Mouse (Mus musculus) macrophage (primary cell): ENCODE results near the gene Fa2h. TPM values are rescaled to one million over a fixed set of nuclear protein-coding genes. Genes with fewer than 3 reads are reported as not detected.
A peak's percentile ranks its signal among the peaks of the same experiment; 100 is the strongest.

Source experiments
- H3K27ac ChIP-seq: fragments of 350-480 bp; formaldehyde crosslinking; 2 replicates; pipeline ENCODE4 v1.9.0; 2021
- H3K36me3 ChIP-seq: fragments of 350-480 bp; formaldehyde crosslinking; 2 replicates; pipeline ENCODE4 v1.9.0; 2021; ENCODE audit errors: inconsistent target
- H3K4me3 ChIP-seq: fragments of 350-480 bp; formaldehyde crosslinking; 2 replicates; pipeline ENCODE4 v1.9.0; 2021; ENCODE audit errors: inconsistent target
- H3K79me2 ChIP-seq: fragments of 350-480 bp; formaldehyde crosslinking; 2 replicates; pipeline ENCODE4 v1.9.0; 2021; ENCODE audit errors: inconsistent target
- WGBS: methylation state at CpG from one replicate; pipeline ENCODE4 v1.1.7; 2026; ENCODE audit warnings: inconsistent platforms; ENCODE audit not compliant: missing documents; 5-methylcytosine and 5-hydroxymethylcytosine counted together
- polyA plus RNA-seq: library from polyadenylated mRNA; stranded (reverse); fragments of 250-400 nt; gene quantifications from 3 replicates; pipeline ENCODE4 v1.2.4, GENCODE M21; 2018; ENCODE audit warnings: inconsistent platforms

Gene Fa2h
- polyA plus RNA-seq, 1 experiment from 2014 or later = not detected

- WGBS = 97% methylated on average over 6 of the region's 6 CpGs
- H3K36me3 ChIP-seq = no peaks in the 10 kb centered on the region
- no peak overlapping the region for H3K4me3 ChIP-seq
- no peak overlapping the region for H3K27ac ChIP-seq
- no peaks in the 10 kb centered on the region for H3K79me2 ChIP-seq
These were observed 18.4 kb downstream of the Fa2h start for GRCm38 (mm10) chr8:111375192-111375591.

DNA sequence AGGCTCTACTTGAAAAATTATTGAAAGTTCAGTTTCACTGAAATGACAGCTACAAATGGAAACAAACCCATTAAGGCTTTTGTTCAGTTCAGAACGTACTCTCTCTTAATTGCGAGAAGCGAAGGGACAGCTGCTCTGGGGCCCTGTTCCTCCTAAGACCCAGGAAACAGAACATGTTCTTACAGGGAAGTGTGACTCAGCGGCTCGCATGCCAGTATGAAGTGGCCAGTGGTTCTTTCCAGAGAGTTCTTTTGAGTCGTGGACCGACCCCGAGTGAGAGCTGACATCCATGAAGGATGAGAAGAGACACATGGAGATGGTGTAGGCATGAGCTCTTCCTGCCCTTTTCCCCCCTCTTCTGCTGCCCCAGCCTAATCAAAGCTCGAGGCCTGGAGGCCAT, 23.9 kb downstream of the Fa2h start:
- Histone ChIP-seq H3K4me3 (no peak overlapping the region), H3K79me2 (no peaks in the 10 kb centered on the region), H3K36me3 (no peaks in the 10 kb centered on the region), H3K27ac (no peak overlapping the region)
- 54% methylated on average over 9 of the region's 9 CpGs for WGBS

- Histone ChIP-seq H3K36me3 (no peaks in the 10 kb centered on the region), H3K79me2 (no peaks in the 10 kb centered on the region), H3K27ac (no peak overlapping the region), H3K4me3 (no peak overlapping the region)
- WGBS = 91% methylated on average over 8 of the region's 8 CpGs
These were observed 26.3 kb downstream of the Fa2h start for GRCm38 (mm10) chr8:111367350-111367749.

- no peak overlapping the region for H3K27ac ChIP-seq
- no peaks in the 10 kb centered on the region for H3K36me3 ChIP-seq
- H3K79me2 ChIP-seq = no peaks in the 10 kb centered on the region
- H3K4me3 ChIP-seq = no peak overlapping the region
- 44% methylated on average over 14 of the region's 14 CpGs for WGBS
These were observed 26.9 kb downstream of the Fa2h start for GRCm38 (mm10) chr8:111366610-111367234.

DNA sequence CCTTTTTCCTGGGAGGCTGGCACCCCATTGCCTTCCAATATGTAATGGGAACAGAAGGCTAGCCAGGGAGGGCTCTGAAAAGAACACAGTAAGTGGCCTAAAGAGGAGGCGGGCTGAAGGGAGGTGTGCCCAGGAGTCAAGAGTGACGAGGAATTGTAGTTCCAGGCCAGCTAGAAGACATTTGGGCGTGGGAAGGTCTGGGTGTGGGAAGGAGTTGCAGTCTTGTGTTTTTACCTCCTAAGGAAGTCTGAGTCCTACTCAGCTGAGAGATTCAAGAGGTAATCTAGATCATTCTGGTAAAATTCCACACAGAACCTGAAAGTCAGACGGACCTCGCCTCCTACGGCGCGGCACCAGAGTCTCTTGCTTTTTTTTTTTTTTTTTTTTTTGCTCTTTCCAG, 30.1 kb downstream of the Fa2h start:
- H3K79me2 ChIP-seq = no peaks in the 10 kb centered on the region
- H3K4me3 ChIP-seq = no peak overlapping the region
- WGBS = 86% methylated on average over 8 of the region's 8 CpGs
- H3K27ac ChIP-seq = no peak overlapping the region
- no peaks in the 10 kb centered on the region for H3K36me3 ChIP-seq

GRCm38 (mm10) chr8:111360579-111361209, 32.9 kb downstream of the Fa2h start:
- Histone ChIP-seq H3K27ac (no peak overlapping the region), H3K79me2 (no peaks in the 10 kb centered on the region), H3K4me3 (no peak overlapping the region), H3K36me3 (no peaks in the 10 kb centered on the region)
- WGBS = 72% methylated on average over 7 of the region's 7 CpGs

DNA sequence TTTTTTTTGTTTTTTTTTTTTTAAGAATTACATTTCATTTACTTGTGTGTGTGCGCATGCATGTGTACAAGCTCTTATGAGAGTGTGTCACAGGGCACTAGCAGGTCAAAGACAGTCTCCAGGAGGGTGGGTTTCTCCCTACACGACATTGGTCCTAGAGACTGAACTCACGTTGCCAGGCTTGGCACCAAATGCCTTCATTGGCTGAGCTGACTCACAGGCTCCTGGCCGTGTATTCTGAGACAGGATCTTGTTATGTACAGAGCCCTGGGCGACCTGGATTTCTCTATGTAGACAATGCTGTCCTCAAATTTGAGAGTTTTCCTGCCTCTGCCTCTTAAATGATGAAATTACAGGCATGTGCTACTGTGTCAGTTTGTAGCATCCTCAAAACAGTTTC, 33.7 kb downstream of the Fa2h start:
- Histone ChIP-seq H3K27ac (no peak overlapping the region), H3K4me3 (no peak overlapping the region), H3K36me3 (no peaks in the 10 kb centered on the region), H3K79me2 (no peaks in the 10 kb centered on the region)
- 89% methylated on average over 5 of the region's 5 CpGs for WGBS

DNA sequence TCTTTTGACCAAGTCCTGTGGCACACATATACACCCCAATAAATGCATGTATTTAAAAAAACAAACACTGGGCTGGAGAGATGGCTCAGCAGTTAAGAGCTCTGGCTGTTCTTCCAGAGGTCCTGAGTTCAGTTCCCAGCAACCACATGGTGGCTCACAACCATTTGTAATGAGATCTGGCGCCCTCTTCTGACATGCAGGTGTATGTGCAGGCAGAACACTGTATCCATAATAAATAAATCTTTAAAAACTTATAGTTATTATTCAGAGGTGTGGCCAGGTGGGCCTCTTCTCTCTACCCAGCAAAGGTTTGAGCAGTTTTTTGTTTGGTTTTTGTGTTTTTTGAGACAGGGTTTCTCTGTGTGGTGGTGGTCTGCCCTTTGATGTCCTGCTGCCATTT, 34.7 kb downstream of the Fa2h start:
- no peak overlapping the region for H3K4me3 ChIP-seq
- 89% methylated on average over 1 of the region's 1 CpGs for WGBS

GRCm38 (mm10) chr8:111357433-111357832, 36.2 kb downstream of the Fa2h start:
- Histone ChIP-seq H3K4me3 (no peak overlapping the region), H3K27ac (no peak overlapping the region), H3K36me3 (no peaks in the 10 kb centered on the region), H3K79me2 (no peaks in the 10 kb centered on the region)
- WGBS = 98% methylated on average over 4 of the region's 4 CpGs

More for the DNA sequence above, 34.7 kb downstream of the Fa2h start:
- Histone ChIP-seq H3K27ac (no peak overlapping the region), H3K79me2 (no peaks in the 10 kb centered on the region), H3K36me3 (no peaks in the 10 kb centered on the region)

DNA sequence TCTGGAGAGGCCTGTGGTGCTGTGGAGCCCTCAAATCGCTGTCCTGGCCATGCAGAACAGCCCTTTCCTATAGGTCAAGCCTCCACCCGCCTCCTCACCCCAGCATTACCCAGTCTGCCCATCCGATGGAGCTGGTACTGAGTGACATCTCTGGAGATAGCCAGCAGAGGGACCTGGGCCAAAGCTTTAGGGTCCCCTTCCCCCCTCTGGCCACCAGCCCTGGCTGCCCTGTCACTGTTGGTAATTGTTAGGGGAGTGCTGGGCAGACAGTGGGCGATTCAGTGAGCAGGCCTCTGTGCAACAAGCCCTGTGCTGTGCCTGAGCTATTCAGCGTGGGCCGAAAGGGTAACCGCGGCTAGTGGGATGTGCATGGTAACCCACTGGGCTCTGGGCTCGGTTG, 40.1 kb downstream of the Fa2h start:
- WGBS = 92% methylated on average over 8 of the region's 9 CpGs

DNA sequence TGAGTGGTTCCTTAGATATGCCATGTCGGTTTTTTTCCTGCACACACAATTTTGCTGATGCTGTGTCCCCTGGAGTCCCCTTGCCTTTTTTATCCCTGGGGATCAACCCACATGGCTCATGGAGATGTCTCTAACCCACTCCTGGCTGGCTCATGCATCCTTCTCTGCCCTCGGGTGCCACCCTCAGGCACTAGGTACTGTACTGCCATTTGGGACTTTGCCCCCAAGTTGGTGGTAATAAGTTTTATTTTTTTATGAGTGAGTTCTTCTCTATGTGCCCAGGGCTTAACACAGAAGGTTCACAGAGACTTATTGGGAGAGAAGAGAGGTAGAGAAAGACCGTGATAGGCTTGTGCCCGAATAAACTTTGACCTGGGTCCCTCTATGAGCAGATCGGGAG, 41.3 kb downstream of the Fa2h start:
- Histone ChIP-seq H3K36me3 (no peaks in the 10 kb centered on the region), H3K4me3 (no peak overlapping the region), H3K79me2 (no peaks in the 10 kb centered on the region), H3K27ac (no peak overlapping the region)
- WGBS = 96% methylated on average over 5 of the region's 5 CpGs

More for the DNA sequence above, 40.1 kb downstream of the Fa2h start:
- H3K4me3 ChIP-seq = no peak overlapping the region
- no peak overlapping the region for H3K27ac ChIP-seq
- H3K79me2 ChIP-seq = no peaks in the 10 kb centered on the region
- no peaks in the 10 kb centered on the region for H3K36me3 ChIP-seq

DNA sequence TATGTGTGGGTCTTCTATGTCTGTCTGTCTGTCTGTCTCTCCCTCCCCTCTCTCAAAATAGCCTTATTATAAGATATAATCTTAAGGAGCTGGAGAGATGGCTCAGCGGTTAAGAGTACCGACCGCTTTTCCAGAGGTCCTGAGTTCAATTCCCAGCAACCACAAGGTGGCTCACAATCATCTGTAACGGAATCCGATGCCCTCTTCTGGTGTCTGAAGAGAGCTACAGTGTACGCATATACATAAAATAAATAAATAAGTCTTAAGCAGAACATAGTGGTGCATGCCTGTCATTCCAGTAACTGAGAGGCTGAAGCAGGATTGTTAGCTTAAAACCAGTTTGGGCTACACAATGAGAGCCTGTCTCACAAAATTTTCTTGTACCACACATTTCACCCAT, 43.0 kb downstream of the Fa2h start:
- Histone ChIP-seq H3K36me3 (no peaks in the 10 kb centered on the region), H3K4me3 (no peak overlapping the region), H3K27ac (no peak overlapping the region), H3K79me2 (no peaks in the 10 kb centered on the region)
- 88% methylated on average over 6 of the region's 6 CpGs for WGBS

- 7% methylated on average over 5 of the region's 5 CpGs for WGBS
- Histone ChIP-seq H3K36me3 (no peaks in the 10 kb centered on the region), H3K4me3 (no peak overlapping the region), H3K79me2 (no peaks in the 10 kb centered on the region), H3K27ac (no peak overlapping the region)
These were observed 50.4 kb downstream of the Fa2h start for GRCm38 (mm10) chr8:111343225-111343624.

GRCm38 (mm10) chr8:111340186-111340585, 53.4 kb downstream of the Fa2h start:
- H3K4me3 ChIP-seq = no peak overlapping the region
- H3K79me2 ChIP-seq = peaks cover 21% of the 10 kb centered on the region
- H3K36me3 ChIP-seq = no peaks in the 10 kb centered on the region
- no peak overlapping the region for H3K27ac ChIP-seq
- WGBS = 100% methylated on average over 3 of the region's 3 CpGs

GRCm38 (mm10) chr8:111338370-111339208, 55.0 kb downstream of the Fa2h start:
- Histone ChIP-seq H3K79me2 (peaks cover 37% of the 10 kb centered on the region), H3K4me3 (peak overlapping the region; percentile 85), H3K27ac (peak overlapping the region; percentile 94), H3K36me3 (peaks cover 4% of the 10 kb centered on the region; the same call in 1 of the 2 replicates)
- 2% methylated on average over 10 of the region's 12 CpGs for WGBS
